Mouse (Mus musculus): ENCODE results near the gene Tmem95.

- no peak for TF ChIP-seq EP300 (IDR thresholded peaks at IDR 0.05; ENCODE audit: insufficient read depth, low read depth, low read length)
- TF ChIP-seq CTCF (IDR thresholded peaks at IDR 0.05; ENCODE audit: low read depth, low read length), result no peak
- no peak for TF ChIP-seq POLR2A (IDR thresholded peaks at IDR 0.05; ENCODE audit: insufficient read depth, low read length)
Observed at GRCm38 (mm10) chr11:69894671-69895070, 16.9 kb upstream of the Tmem95 start.

Data from ES-Bruce4 (cell line).